In the genomic region with DNA sequence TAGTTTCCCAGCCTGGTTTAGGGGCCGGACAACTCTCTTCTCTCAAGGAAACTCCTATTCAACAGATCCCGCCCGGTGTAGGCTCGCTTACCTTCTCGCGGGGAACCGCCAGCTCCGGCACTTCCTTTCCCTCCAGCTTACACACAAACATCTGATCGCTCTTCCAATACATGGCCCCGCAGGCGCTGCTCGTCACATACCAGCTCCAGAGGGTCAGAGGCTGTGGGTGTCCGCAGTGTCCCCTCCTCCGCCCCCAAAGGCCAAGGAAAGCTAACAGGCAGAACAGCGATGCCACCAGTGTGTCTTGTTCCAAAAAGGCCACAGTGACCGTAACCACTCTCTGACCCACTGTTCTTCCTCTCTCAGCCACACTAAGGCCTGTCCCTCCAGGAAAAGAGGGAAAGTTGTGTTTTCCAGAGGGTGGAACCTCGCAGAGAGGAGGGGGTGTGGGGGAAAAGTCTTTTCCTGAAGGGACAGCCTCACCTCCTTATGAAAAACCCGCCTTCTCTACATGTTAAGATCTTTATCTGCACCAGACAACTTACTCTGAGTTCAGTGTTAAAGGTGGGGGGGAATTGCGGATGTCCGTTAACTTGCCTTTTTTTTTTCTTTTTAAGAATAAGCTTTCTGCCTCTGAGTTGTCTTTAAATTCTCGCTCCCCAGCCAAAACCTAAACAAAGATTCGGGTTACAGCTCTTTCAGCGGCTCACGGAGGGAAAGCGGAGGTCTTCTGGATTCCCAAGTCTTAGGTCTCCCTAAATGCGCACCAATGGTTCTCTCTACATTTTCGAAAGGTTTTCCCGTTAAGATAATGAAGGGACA, we compare ENCODE assay signal across 9 mouse cellular contexts. TPM values are rescaled to one million over a fixed set of nuclear protein-coding genes. Genes with fewer than 3 reads are reported as not detected.
A peak's percentile ranks its signal among the peaks of the same experiment; 100 is the strongest.
DNase-seq lines count a peak whose midpoint lies in the region; ATAC-seq and TF ChIP-seq lines count a peak whose summit lies in the region.
"Had no signal": no experiment of that assay in that cellular context is flagged by ENCODE, and none has a peak within 500 bp of the region (broad histone marks: within the 10 kb centered on the region; RNA-seq: fewer than 3 reads in every experiment).

A gene (minus strand): TSS at position 479 of the 822 bp plus-strand sequence.

- no peak within 1 kb of the TSS for H3K4me3 ChIP-seq in lung, adult 2 months (replicated peaks; ENCODE audit: extremely low read depth, low read depth, low read length)
- peak within 1 kb of the TSS; percentile 74 for H3K4me3 ChIP-seq in embryonic facial prominence, embryonic 10.5 days
- peak within 1 kb of the TSS; percentile 47 for H3K4me3 ChIP-seq in limb, embryonic 13.5 days

- peak; percentile 29 for DNase-seq in lung, adult 2 months
- DNase-seq in lung, adult 18-20 months = no peak
- DNase-seq in embryonic facial prominence, embryonic 10.5 days (ENCODE audit: low spot score) = peak; percentile 80
- peak; percentile 51 to 52 for DNase-seq in heart, postnatal 10 days
- peak; percentile 27 for DNase-seq in yolk sac, embryonic 10.5 days (ENCODE audit: low spot score)
- DNase-seq in thymus, adult 18-20 months = no peak
- no peak for DNase-seq in left cerebral cortex, postnatal 10 days (ENCODE audit: extremely low spot score in 1 of 2, low spot score in 2 of 2)

- no peak for TF ChIP-seq CTCF in lung, adult 2 months (IDR thresholded peaks at IDR 0.05; ENCODE audit: insufficient read depth, low read length)

- peak; percentile 42; the same call in 1 of the 2 replicates for ATAC-seq in limb, embryonic 13.5 days (ENCODE audit: low FRiP score, low read depth)

- H3K27ac ChIP-seq in embryonic facial prominence, embryonic 10.5 days (replicated peaks) = peak within 1 kb of the TSS; percentile 94
- no peak within 1 kb of the TSS for H3K27ac ChIP-seq in limb, embryonic 13.5 days

- 7% methylated on average over 28 of the region's 28 CpGs for whole genome bisulfite sequencing in lung, adult 2 months
- under 1% methylated on average over 28 of the region's 28 CpGs for WGBS in embryonic facial prominence, embryonic 10.5 days
- under 1% methylated on average over 28 of the region's 28 CpGs for WGBS in limb, embryonic 13.5 days

- no peaks in the 10 kb centered on the region for H3K9me3 ChIP-seq in embryonic facial prominence, embryonic 10.5 days
- no peaks in the 10 kb centered on the region for H3K9me3 ChIP-seq in limb, embryonic 13.5 days

- intact Hi-C loops in heart, postnatal 10 days (cut with DNase I) = loop anchor here (5.0 kb wide), 1 partner anchor 242 kb away; no protein-coding TSS in a partner anchor
- intact Hi-C loops in left cerebral cortex, postnatal 10 days (cut with DNase I) = no loop called here

- TF ChIP-seq POLR2A in lung, adult 2 months (IDR thresholded peaks at IDR 0.05; ENCODE audit: borderline replicate concordance, extremely low read depth, low read depth, low read length) = no peak

- peaks cover 4% of the 10 kb centered on the region for H3K4me1 ChIP-seq in lung, adult 2 months (ENCODE audit: control insufficient read depth, insufficient read depth, low read length)
- H3K4me1 ChIP-seq in embryonic facial prominence, embryonic 10.5 days = peaks cover 35% of the 10 kb centered on the region
- H3K4me1 ChIP-seq in limb, embryonic 13.5 days = peaks cover 38% of the 10 kb centered on the region

- peak within 1 kb of the TSS; percentile 75 for H3K4me2 ChIP-seq in limb, embryonic 13.5 days (replicated peaks)

- no peak within 1 kb of the TSS; the same call in 1 of the 2 replicates for H3K9ac ChIP-seq in limb, embryonic 13.5 days

- H3K36me3 ChIP-seq in embryonic facial prominence, embryonic 10.5 days (replicated peaks) = no peaks in the 10 kb centered on the region
- no peaks in the 10 kb centered on the region for H3K36me3 ChIP-seq in limb, embryonic 13.5 days

- peaks cover 100% of the 10 kb centered on the region for H3K27me3 ChIP-seq in embryonic facial prominence, embryonic 10.5 days (replicated peaks; ENCODE audit: low read depth, poor library complexity, severe bottlenecking)
- H3K27me3 ChIP-seq in limb, embryonic 13.5 days = peaks cover 84% of the 10 kb centered on the region

RNA-seq across cellular contexts. Expression of the gene that starts here (rescaled TPM):
- 0.14 and 0.24 TPM in 2 replicates for polyA plus RNA-seq in lung, adult 2 months (2012; rRNA removed)
- polyA plus RNA-seq in embryonic facial prominence, embryonic 10.5 days (2016; fragmentation: Nextera tagmentation; extraction: Ambion mirVana) = 59.5 and 63.6 TPM in 2 replicates
- total RNA-seq in heart, postnatal 10 days (2021) = under 1 TPM in 1 of 2 experiments, not detected in 1; 0.48 TPM
- 1.5 and 1.8 TPM in 2 replicates for polyA plus RNA-seq in limb, embryonic 13.5 days (2015; fragmentation: Nextera tagmentation; extraction: Ambion mirVana)
- total RNA-seq in left cerebral cortex, postnatal 10 days (2021) = 1 to 10 TPM in 1 of 2 experiments, under 1 TPM in 1; 0.81 to 1.7 TPM
- polyA plus RNA-seq: large intestine, adult 2 months had no signal

Comparison
In these comparisons a context has a peak if more than half of its experiments do, and no peak if none do; other contexts are left out.
1. RNA of the gene that starts here (polyA plus RNA-seq): 59.5 to 63.6 TPM in embryonic facial prominence, embryonic 10.5 days; 1.5 to 1.8 TPM in limb, embryonic 13.5 days and 0.14 to 0.24 TPM in lung, adult 2 months; every median in the first group is over 10 times any median in the second.
2. Peak in DNase-seq in lung, adult 2 months; RNA of the gene not detected or under 1 TPM.
3. Peak in DNase-seq in heart, postnatal 10 days; RNA of the gene not detected or under 1 TPM.
4. DNase-seq: peak in embryonic facial prominence, embryonic 10.5 days (single experiment) and yolk sac, embryonic 10.5 days (single experiment); none in lung, adult 18-20 months (0 of 2), thymus, adult 18-20 months (0 of 2) and left cerebral cortex, postnatal 10 days (0 of 2).